Mouse (Mus musculus): ENCODE measurements around the gene Chsy1.

- TF ChIP-seq POLR2A (IDR thresholded peaks at IDR 0.05; ENCODE audit: extremely low read depth, insufficient read depth, low read length) (no peak), CTCF (IDR thresholded peaks at IDR 0.05; ENCODE audit: low read depth, low read length) (no peak)
Observed at GRCm38 (mm10) chr7:66162489-66162888, 53.2 kb downstream of the Chsy1 start.

All from liver, adult 2 months (tissue).